Mouse (Mus musculus) heart, adult 2 months (tissue): ENCODE data around the gene Lst1.

Experiments used
- CTCF ChIP-seq: fragments of 200-600 bp; IDR thresholded peaks from 2 replicates; pipeline ENCODE4 v1.8.1; 2022; ENCODE audit warnings: antibody characterized with exemption, mild to moderate bottlenecking, moderate library complexity
- POLR2A ChIP-seq: fragments of 200-500 bp; IDR thresholded peaks from 2 replicates; pipeline ENCODE4 v1.6.1; 2011; ENCODE audit warnings: mild to moderate bottlenecking, low read depth, low read length, control low read depth; ENCODE audit not compliant: insufficient read depth

GRCm38 (mm10) chr17:35198946-35199345 lies 10.7 kb upstream of the Lst1 start:
- TF ChIP-seq CTCF (no peak), POLR2A (no peak)
